Mouse (Mus musculus): Measurements from ENCODE around the gene Kcnj8.
A peak's percentile ranks its signal among the peaks of the same experiment; 100 is the strongest.

DNA sequence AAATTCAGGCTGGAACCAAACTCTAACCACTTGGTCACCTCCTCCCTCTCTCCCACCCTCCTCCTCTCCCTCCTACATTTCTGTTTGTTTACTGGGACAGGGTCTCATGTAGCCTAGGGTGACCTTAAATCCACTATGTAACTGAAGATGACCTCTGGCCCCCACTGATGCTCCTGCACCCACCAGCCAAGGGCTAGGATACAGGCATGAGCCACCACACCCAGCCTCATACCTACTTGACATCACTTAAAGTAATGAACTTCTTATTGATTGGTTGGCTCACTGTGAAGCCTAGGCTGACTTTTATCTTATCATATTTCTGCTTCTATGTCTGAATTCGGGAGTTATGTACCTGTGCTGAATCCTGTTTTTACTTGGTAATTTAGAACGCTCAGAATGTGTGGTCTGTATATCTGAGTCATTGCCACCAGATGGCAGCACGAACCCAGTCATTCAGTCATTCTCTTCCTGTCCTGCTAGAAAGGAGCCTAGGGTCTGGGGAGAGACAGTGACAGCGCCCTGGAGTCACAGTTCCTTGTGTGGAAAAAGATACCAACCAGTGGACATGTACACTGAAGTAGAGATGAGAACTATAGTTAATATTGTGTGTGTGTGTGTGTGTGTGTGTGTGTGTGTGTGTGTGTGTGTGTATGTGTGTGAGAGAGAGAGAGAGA is 46.6 kb downstream of the Kcnj8 start:
- no peak for TF ChIP-seq GATA1 (IDR thresholded peaks at IDR 0.05; ENCODE audit: low read depth, low read length)
- TF ChIP-seq POLR2A (IDR thresholded peaks at IDR 0.05; ENCODE audit: control insufficient read depth in 1 of 2, insufficient read depth in 1 of 2, low read depth in 1 of 2, low read length in 2 of 2, poor library complexity in 1 of 2) = no peak
- TF ChIP-seq BHLHE40 (IDR thresholded peaks at IDR 0.05; ENCODE audit: borderline replicate concordance, low read depth, low read length) = no peak
- no peak for TF ChIP-seq HCFC1 (IDR thresholded peaks at IDR 0.05; ENCODE audit: low read depth, low read length)
- TF ChIP-seq NRF1 (IDR thresholded peaks at IDR 0.05; ENCODE audit: insufficient read depth, low read depth, low read length, poor library complexity, severe bottlenecking) = no peak
- TF ChIP-seq CTCF (IDR thresholded peaks at IDR 0.05 in 2 of 3, conservative IDR thresholded peaks at IDR 0.05 in 1 of 3; ENCODE audit: control insufficient read depth in 1 of 3, insufficient read depth in 1 of 3, low read depth in 2 of 3, low read length in 3 of 3, poor library complexity in 1 of 3, severe bottlenecking in 1 of 3) = peak; percentile 49 to 88 (median 70)
- TF ChIP-seq EP300 (IDR thresholded peaks at IDR 0.05; ENCODE audit: low read depth in 1 of 2, low read length in 2 of 2) = no peak
- TF ChIP-seq ELF1 (IDR thresholded peaks at IDR 0.05; ENCODE audit: low read depth, low read length) = no peak
- TF ChIP-seq USF1 (IDR thresholded peaks at IDR 0.05; ENCODE audit: low read depth, low read length) = no peak
- no peak for TF ChIP-seq CHD1 (IDR thresholded peaks at IDR 0.05; ENCODE audit: low read depth, low read length)

Data from MEL (cell line).